Mouse (Mus musculus) cortical plate, adult 2 months (tissue): ENCODE measurements at regions not wholly inside any gene's neighbourhood (a gene's known extent, or its start where the extent isn't known, plus 50 kb on each side); places are given as distances from the start of the nearest gene placed in this dataset.

Experiments
- CTCF ChIP-seq: fragments of 200-500 bp; IDR thresholded peaks from 2 replicates; pipeline ENCODE4 v1.5.1; 2011; ENCODE audit warnings: mild to moderate bottlenecking, control low read depth, low read length; ENCODE audit not compliant: insufficient read depth; ENCODE audit errors: extremely low read depth
- POLR2A ChIP-seq: fragments of 200-500 bp; IDR thresholded peaks from 2 replicates; pipeline ENCODE4 v1.6.1; 2011; ENCODE audit warnings: mild to moderate bottlenecking, low read length, control low read depth; ENCODE audit not compliant: insufficient read depth; ENCODE audit errors: extremely low read depth

DNA sequence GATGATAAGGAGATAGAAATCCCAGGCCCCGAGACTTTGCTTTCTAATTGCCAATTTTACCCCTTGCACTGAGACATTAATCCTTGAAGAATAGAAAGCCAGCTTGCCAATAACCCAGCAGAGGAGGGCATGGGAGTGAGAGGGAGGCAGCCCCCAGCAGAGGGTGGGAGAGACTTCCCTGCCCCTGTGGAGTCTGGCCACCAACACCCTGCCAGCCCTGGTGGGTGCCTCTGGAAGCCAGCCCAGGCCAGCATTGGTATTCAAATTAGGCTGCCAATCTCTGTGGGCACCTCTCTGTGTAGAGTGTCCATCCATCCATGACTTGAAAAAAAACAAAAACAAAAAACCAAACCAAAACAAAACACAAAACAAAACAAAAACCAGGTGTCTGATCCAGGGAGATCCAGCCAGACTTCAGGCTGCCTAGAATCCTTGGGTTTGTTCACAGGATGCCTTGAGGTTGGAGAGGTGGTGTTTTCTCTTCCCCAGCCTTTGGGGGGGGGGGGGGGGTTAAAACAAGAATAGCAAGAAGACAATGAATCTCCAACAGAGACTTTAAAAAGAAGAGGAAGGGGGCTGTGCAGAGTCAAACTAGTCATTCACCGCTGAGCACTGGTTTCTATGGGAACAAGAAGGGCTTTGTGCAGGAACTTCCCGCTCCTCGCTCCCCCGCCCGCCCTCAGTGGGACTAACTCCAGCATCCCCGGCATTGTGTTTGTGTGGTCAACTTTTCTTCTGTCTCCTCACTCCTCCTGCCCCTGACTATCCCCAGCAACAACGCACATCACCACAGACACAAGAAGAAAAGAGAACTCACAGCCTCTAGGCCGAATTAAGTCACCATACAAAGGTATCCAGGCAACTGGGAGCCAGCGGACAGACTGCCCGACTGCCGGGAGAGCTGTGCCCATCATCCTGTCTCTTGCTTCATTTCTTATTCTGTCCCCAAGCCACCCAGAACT lies 236.3 kb upstream of the Pabpc6 start:
- no peak for TF ChIP-seq CTCF
- no peak for TF ChIP-seq POLR2A
